ENCODE assay signal across 16 mouse cellular contexts in the genomic region with DNA sequence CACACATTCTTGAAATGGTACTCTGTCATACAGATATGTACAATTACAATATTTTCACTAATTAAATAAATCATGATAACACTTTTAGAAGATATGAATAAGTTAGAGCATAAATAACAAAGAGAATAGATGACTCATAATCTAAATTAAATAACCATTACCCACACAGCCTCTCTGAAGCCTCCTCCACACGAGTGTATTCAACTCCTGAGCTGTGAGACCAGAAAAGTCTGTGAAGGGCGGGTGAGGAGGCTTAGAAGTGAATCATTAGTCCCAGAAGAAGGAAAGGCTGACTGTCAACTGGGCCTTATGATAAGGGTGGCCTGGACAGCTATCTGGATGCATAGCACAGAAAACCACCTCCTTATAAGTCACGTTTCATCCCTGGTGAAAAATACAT.
"Had no signal": no experiment of that assay in that cellular context is flagged by ENCODE, and none has a peak within 500 bp of the region (broad histone marks: within the 10 kb centered on the region; RNA-seq: fewer than 3 reads in every experiment).

No protein-coding gene starts in this region.

- ATAC-seq: liver, embryonic 12.5 days; liver, postnatal 0 days; lung, postnatal 0 days; midbrain, embryonic 13.5 days; midbrain, embryonic 15.5 days; midbrain, embryonic 16.5 days had no signal

- DNase-seq: left cerebral cortex, postnatal 4 days; liver; liver, embryonic 13.5 days; liver, postnatal 0 days; lung, adult 2 months; lung, embryonic 14.5 days; lung, postnatal 10 days; lung, postnatal 14 days; lung, postnatal 36 days; lung, postnatal 4 days; midbrain, embryonic 14.5 days had no signal
